Mouse (Mus musculus) inflammation-experienced regulatory T-cells, adult 6 months (primary cell): ENCODE measurements around the gene Mdga1. TPM values are rescaled to one million over a fixed set of nuclear protein-coding genes. Genes with fewer than 3 reads are reported as not detected.
A peak's percentile ranks its signal among the peaks of the same experiment; 100 is the strongest.

ENCODE experiments used
- ATAC-seq: one replicate; pipeline ENCODE4 v1.8.0; 2017
- polyA plus RNA-seq, 3 experiments: library from polyadenylated mRNA; unstranded; fragments of 100-300 nt; shearing (Covaris generic); gene quantifications; one replicate each; pipeline ENCODE4 v1.2.1; 2017

Gene Mdga1
- polyA plus RNA-seq, 3 experiments from 2014 or later, result not detected

DNA sequence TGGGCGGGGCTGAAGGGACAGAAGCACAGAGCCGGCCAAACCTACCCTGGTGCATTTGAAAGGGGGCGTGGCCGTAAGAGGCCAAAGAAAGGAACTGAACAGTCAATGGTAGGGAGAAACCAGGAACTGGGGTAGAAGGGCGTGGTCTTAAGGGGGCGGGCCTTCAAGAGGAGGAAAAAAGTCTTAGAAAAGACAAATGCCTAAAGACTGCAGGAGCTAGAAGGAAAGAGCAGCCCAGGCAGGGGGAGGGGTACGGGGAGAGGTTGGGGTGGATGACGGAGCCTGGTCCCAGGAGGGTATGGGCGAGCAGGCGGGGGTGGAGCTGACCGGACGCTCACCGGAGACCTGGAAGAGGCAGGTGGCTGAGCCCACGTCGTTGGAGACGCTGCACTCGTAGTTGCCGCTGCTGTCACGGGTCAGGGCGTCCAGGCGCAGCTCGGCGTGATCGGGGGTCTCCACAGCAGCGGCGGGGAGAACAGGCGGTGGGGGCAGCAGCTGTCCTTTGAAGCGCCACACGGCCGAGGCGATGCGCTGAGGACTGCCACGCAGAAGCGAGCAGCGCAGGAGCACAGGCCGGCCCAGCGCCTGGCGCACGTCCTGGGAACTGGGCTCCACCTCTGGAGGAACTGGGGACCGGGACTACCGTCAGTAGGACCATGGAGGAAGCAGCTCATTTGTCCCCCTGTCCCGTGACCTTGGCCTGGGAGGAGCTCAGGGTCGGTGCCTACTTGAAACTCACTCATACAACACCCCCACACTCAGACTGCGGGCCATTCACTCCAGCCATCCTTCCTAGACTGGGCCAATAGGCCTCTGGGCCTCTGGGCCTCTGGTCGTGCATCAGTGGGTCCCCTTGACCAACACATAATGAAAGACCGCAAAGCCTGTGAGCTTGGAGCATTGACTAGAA, 127.9 kb downstream of the Mdga1 start:
- peak; percentile 80 for ATAC-seq

GRCm38 (mm10) chr17:29838029-29838428, 131.9 kb downstream of the Mdga1 start:
- no peak for ATAC-seq

GRCm38 (mm10) chr17:29837441-29837840, 132.4 kb downstream of the Mdga1 start:
- ATAC-seq, result no peak

DNA sequence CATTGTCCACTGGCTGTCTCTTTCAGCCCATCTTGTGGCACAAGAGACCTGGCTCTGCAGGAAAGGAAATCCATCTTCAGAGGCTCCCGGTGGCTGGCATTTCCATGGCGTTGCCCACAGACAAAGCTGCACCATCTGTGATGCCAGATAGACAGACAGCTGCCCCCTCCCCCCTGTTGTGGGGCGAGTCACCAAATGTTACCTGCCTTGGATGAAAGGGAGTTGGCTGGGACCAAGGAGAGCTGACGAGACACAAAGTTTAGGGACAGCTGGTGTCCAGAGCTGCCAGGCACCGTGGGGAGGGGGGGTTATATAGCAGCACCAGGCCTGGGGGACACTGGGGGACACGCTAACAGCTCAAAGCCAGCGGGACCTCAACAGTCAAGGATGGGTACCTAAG, 135.1 kb downstream of the Mdga1 start:
- no peak for ATAC-seq

DNA sequence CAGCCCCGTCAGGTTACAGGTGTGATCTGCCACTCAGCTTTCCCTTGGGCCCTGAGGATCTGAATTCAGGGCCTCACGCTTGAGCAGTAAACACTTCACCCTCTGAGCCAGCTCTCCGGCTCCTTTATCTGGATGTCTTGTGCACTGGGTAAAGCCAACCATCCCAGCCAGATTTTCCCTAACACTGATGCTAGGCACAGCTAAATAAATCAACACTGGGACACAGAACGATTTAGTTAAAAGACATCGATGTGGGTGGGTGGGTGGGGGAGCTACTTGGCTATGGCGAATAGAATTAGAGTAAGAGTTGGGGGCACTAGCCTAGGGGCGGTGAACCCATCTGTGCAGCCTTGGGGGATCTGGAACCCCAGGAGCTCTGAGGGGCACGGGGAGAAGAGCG, 135.6 kb downstream of the Mdga1 start:
- ATAC-seq, result no peak

DNA sequence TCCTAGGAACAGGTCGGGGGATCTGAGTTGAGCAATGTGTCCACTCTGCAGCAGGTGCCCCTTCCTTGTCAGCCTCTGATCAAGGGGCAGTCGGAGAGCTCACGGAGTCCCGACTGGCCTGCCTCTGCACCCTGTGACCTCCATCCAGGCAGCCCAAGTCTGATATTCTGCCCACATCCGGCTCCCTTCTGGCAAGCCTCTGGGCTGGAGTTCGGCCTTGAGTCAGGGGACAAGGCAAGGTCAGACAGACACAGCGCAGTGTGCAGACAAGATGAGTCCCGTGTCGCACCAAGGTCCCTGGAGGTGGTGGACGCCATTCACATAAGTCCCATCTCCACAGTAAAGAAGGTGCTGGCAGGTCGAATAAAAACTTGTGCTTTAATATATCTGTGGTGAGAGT, 138.2 kb downstream of the Mdga1 start:
- ATAC-seq, result no peak

- no peak for ATAC-seq
These were observed 140.8 kb downstream of the Mdga1 start for GRCm38 (mm10) chr17:29829136-29829535.

DNA sequence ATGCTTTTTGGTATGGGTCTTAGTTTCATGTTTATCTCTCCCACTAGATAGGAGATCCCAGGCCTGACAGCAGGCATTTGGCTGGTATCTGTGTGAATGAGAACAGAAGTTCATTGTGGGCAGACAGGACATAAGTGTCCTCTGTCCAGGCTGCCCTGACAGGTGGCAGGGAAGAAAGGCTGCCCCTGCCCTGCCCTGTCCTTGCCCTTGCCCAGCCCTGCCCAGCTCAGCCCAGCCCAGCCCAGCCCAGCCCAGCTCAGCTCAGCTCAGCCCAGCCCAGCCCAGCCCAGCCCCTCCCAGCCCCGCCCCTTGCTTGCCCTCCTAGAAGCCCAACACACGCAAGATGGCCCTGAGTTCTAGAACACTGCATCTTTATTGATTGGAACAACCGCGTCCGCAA, 142.3 kb downstream of the Mdga1 start:
- ATAC-seq, result no peak

GRCm38 (mm10) chr17:29824512-29825120, 145.3 kb downstream of the Mdga1 start:
- no peak for ATAC-seq

DNA sequence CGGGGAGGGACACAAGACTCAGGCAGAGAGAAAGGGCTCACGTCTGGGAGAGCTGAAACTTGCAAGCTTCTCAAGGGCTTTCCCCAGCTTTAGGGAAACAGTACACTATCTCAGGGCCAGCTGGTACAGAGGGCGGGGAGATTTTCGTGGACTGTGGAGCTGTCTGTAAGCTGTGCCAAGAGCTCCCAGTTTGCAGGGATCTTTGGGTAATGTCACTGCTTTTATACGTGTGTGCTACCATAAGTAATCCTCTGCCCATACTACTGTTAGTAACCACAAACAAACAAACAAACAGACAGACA, 145.7 kb downstream of the Mdga1 start:
- no peak for ATAC-seq

GRCm38 (mm10) chr17:29823439-29824207, 146.3 kb downstream of the Mdga1 start:
- no peak for ATAC-seq

- ATAC-seq, result no peak
These were observed 150.3 kb downstream of the Mdga1 start for GRCm38 (mm10) chr17:29819608-29820007.

GRCm38 (mm10) chr17:29818989-29819388, 150.9 kb downstream of the Mdga1 start:
- ATAC-seq, result no peak

GRCm38 (mm10) chr17:29818264-29818945, 151.5 kb downstream of the Mdga1 start:
- no peak for ATAC-seq

- no peak for ATAC-seq
These were observed 155.1 kb downstream of the Mdga1 start for GRCm38 (mm10) chr17:29814758-29815157.

DNA sequence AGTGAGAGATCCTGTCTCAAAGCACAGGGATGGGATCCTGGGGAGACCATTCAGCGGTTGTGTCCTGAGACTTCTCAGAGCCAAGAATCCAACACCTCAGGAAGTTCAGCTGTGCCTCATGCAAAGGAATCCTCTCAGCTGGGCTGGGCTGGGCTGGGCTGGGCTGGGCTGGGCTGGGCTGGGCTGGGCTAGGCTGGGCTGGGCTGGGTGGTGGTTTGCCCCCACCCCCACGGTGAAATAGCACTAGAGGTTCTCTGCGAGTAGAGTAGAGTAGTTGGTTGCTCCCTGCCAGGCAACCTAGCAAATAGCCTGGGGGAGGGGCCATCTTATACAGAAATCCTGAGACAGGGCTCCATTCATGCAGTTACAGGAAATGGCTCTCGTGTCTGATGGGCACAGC, 156.6 kb downstream of the Mdga1 start:
- no peak for ATAC-seq

GRCm38 (mm10) chr17:29803545-29803944, 166.3 kb downstream of the Mdga1 start:
- ATAC-seq, result no peak

DNA sequence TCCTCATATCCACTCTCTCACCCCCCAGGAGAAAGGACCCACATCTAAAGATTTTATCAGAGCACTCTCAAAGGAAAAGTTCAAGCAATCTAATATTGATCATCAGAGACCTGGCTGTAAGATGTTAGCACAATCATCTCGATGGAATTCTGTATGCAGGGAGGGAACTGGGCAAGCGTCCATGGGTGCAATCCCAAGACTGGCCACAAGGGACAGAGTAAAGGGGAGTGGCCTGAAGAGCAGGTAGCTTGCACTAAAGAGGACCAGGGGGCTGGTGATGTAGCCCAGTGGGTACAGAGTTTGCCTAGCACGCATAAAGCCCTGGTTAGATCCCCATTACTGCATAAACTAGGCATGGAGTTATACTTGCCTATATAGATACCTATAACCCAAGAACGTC, 168.5 kb downstream of the Mdga1 start:
- no peak for ATAC-seq

- no peak for ATAC-seq
These were observed 169.8 kb downstream of the Mdga1 start for GRCm38 (mm10) chr17:29800096-29800455.

- no peak for ATAC-seq
These were observed 170.3 kb downstream of the Mdga1 start for GRCm38 (mm10) chr17:29799398-29800095.

DNA sequence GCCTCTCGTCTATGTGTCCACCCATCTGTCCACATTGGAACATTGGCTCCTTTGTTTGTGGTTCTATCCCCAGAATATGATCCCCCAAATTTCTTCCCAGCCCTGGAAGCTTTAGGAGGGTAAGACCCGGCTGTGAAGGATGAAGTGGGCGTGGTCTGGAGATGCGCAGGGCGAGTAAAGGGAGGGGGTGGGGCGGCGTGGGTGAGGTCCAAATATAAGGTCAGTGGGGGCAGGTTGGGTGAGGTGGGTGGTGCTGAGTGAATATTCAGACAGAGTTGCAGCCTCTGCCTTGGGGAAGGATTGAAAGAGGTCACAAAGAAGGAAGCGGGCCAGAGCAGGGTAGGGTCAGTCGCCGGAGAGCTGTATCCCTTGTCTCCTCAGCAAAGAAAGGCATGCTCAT, 171.7 kb downstream of the Mdga1 start:
- ATAC-seq, result no peak

DNA sequence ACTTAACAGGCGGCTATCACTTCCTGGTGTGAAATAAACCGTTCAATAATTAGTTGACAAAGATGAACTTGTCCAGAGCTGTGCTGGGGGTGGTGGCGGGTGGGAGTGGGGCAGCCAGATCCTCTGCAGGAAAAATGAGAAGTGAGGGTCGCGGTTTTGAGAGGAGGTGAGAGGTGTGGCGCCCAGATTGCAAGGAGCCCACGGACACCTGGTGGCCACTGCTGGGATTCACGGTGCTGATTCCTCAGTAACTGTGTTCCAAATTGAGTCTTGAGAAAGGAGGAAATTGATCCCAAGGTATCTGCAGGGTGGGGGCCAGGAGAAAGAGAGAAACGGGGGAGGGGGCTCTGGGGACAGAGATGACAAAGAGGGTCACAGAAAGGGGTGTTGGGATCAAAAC, 173.1 kb downstream of the Mdga1 start:
- ATAC-seq, result no peak
